Mouse (Mus musculus) heart, embryonic 12.5 days (tissue): ENCODE results near the gene 5031439G07Rik. TPM values are rescaled to one million over a fixed set of nuclear protein-coding genes. Genes with fewer than 3 reads are reported as not detected.
"Not testable (repeated sequence)": the region's sequence is repeated elsewhere in the genome, so short reads cannot be mapped to it uniquely, and the experiment has no call there.

Source experiments
- ATAC-seq: fragments of 200-750 bp; cut with Nextera tagmentation; 2 replicates; pipeline ENCODE4 v1.8.0; 2017; ENCODE audit warnings: moderate TSS enrichment, moderate library complexity; ENCODE audit not compliant: insufficient number of reproducible peaks, low FRiP score
- H3K27ac ChIP-seq: fragments of 300-500 bp; sonication (generic); 2 replicates; pipeline ENCODE4 v1.5.1; 2016; ENCODE audit warnings: mild to moderate bottlenecking, moderate library complexity; ENCODE audit not compliant: poor library complexity, severe bottlenecking
- H3K27me3 ChIP-seq: fragments of 300-500 bp; sonication (generic); replicated peaks from 2 replicates; pipeline ENCODE4 v1.6.1; 2016; ENCODE audit warnings: mild to moderate bottlenecking, moderate library complexity
- H3K36me3 ChIP-seq: fragments of 300-500 bp; sonication (generic); 2 replicates; pipeline ENCODE4 v1.6.1; 2016; ENCODE audit warnings: mild to moderate bottlenecking, moderate library complexity
- H3K4me1 ChIP-seq: fragments of 300-500 bp; sonication (generic); replicated peaks from 2 replicates; pipeline ENCODE4 v1.6.1; 2016; ENCODE audit warnings: mild to moderate bottlenecking
- H3K4me2 ChIP-seq: fragments of 300-500 bp; sonication (generic); 2 replicates; pipeline ENCODE4 v1.6.1; 2016; ENCODE audit warnings: mild to moderate bottlenecking, moderate library complexity
- H3K4me3 ChIP-seq: fragments of 300-500 bp; sonication (generic); 2 replicates; pipeline ENCODE4 v1.5.1; 2016; ENCODE audit warnings: mild to moderate bottlenecking
- H3K9ac ChIP-seq: fragments of 300-500 bp; sonication (generic); 2 replicates; pipeline ENCODE4 v1.6.1; 2016; ENCODE audit warnings: mild to moderate bottlenecking, moderate library complexity
- H3K9me3 ChIP-seq: fragments of 300-500 bp; sonication (generic); replicated peaks from 2 replicates; pipeline ENCODE4 v1.6.1; 2016; ENCODE audit warnings: mild to moderate bottlenecking, moderate library complexity
- WGBS: fragments of 180-500 bp; shearing (Covaris S2); methylation state at CpG from one replicate; pipeline ENCODE4 v1.1.7; 2016; 5-methylcytosine and 5-hydroxymethylcytosine counted together
- microRNA-seq: library from miRNA; unstranded; fragments of <30 nt; microRNA quantifications from one replicate; pipeline ENCODE4, GENCODE M21; 2017
- polyA plus RNA-seq: library from polyadenylated mRNA; unstranded; fragments of >200 nt; fragmentation: Nextera tagmentation; extraction: Ambion mirVana; gene quantifications from 2 replicates; pipeline ENCODE4 v1.2.1, GENCODE M21; 2016

Gene 5031439G07Rik
- polyA plus RNA-seq, 1 experiment from 2014 or later = 4.3 TPM

DNA sequence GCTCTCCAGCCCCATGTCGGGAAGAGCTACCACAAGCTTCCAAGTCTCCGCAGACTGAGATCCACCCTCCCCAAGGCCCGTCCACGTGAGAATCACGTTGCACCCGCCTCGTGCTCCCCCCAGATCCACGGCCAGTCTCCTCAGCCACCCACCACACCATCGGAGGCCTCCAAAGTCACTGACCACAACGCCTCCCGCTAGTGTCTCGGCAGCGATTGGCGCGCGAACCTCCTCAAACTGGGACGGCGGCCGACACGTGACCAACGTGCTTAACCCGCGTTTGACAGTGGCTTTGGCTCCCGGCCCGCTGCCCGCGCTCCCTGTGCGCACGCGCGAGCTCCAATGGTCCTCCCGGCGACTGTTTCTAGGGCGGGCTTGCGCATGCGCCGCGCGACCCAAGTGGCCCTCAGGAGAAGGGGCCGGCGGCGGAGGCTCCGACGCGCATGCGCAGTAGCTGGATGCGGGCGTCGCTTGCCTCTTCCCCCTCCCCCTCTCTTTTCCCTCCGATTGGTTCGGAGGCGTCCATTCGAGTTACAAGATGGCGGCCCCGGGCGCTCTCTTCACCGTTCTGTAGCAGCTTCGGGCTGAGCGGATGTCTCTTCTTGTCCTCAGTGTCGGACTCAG lies 65.4 kb downstream of the 5031439G07Rik start, which contains the start of gene Nup50:
TSS of gene Nup50 (plus strand) at position 528 of the 624 bp plus-strand sequence.
- H3K9ac ChIP-seq = peak within 1 kb of the TSS; percentile 99
- H3K27ac ChIP-seq = peak within 1 kb of the TSS; percentile 93
- under 1% methylated on average over 60 of the region's 60 CpGs for WGBS
- peaks cover 21% of the 10 kb centered on the region for H3K4me1 ChIP-seq
- H3K36me3 ChIP-seq = peaks cover 8% of the 10 kb centered on the region
- ATAC-seq = peak; percentile 93
- no peaks in the 10 kb centered on the region for H3K27me3 ChIP-seq
- H3K9me3 ChIP-seq = no peaks in the 10 kb centered on the region
- H3K4me3 ChIP-seq = peak within 1 kb of the TSS; percentile 96
- peak within 1 kb of the TSS; percentile 81 for H3K4me2 ChIP-seq

DNA sequence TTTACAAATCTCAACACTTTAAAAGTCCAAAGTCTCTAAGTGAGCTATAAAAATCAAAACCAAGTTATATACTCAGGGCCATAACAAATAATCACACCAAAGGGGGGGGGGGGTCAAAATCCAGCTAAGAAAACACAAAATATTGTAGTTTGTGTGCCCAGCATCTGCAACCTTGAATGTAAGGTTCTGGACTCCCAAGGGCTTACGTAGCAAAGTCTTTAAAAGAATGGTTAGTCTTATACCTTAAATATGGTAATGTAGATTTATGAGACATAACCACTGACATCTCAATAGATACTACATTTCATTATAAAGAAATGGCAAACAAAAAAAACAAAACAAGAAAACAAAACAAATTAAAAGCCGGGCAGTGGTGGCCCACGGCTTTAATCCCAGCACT lies 68.4 kb downstream of the 5031439G07Rik start, which contains the start of gene Gm29666:
TSS of gene Gm29666 (minus strand) at position 101 of the 400 bp plus-strand sequence.
- Histone ChIP-seq H3K36me3 (no peaks in the 10 kb centered on the region; the same call in 1 of the 2 replicates), H3K4me2 (no peak within 1 kb of the TSS), H3K27ac (no peak within 1 kb of the TSS), H3K4me1 (peaks cover 11% of the 10 kb centered on the region), H3K9ac (no peak within 1 kb of the TSS), H3K9me3 (no peaks in the 10 kb centered on the region), H3K4me3 (no peak within 1 kb of the TSS), H3K27me3 (no peaks in the 10 kb centered on the region)
- 96% methylated on average over 3 of the region's 3 CpGs for WGBS
- no peak for ATAC-seq

DNA sequence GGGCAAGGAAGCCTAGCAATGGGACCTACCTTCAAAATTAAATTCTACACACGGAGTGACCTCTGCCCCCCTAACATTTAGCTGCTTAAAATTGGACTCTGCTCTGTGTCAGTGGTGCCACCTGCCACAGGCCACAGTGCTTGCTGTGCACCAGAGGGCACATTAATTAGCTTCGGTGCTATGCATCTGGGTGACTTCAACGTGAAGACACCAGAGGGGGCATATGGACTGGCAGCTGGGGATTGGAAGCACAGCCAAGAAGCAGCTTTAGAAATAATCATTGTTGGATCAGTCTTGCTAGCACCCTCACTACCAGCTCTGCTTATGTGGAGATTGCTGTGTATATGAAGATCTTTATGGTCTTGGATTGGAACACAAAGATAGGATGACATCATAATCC lies 75.2 kb downstream of the 5031439G07Rik start:
- H3K4me3 ChIP-seq = no peak overlapping the region
- peaks cover 11% of the 10 kb centered on the region for H3K9me3 ChIP-seq
- no peak for ATAC-seq
- H3K36me3 ChIP-seq = peaks cover 3% of the 10 kb centered on the region; the same call in 1 of the 2 replicates
- no peak overlapping the region for H3K4me2 ChIP-seq
- H3K27me3 ChIP-seq = no peaks in the 10 kb centered on the region
- H3K27ac ChIP-seq = no peak overlapping the region
- no peak overlapping the region for H3K9ac ChIP-seq
- H3K4me1 ChIP-seq = no peaks in the 10 kb centered on the region
- 82% methylated on average over 3 of the region's 3 CpGs for WGBS

DNA sequence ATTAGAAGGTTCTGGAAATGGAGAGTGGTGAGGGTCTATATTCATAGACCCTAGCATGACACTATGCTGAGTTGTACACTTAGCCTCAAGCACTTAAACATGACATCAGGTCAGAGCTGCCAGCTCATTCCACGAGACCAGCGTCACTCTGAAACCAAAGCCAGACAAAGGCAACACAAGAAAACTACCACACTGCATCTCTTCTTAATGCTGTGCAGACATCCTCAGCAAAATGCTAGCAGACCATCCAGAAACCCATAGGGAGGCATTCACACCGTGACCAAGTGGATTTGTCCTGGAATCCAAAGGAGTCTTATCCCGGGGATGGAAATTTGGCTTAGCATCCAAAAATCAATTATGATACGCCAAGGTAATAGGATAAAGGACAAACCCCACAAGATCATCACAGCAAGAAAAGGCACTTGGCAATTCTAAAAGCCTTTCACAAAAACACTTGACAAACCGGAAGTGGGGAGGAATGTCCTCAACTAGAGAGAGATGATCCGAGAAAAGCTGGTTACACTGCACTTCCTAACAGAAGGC lies 84.4 kb downstream of the 5031439G07Rik start:
- Histone ChIP-seq H3K27me3 (no peaks in the 10 kb centered on the region), H3K36me3 (no peaks in the 10 kb centered on the region), H3K4me1 (no peaks in the 10 kb centered on the region), H3K9ac (no peak overlapping the region), H3K27ac (no peak overlapping the region), H3K9me3 (no peaks in the 10 kb centered on the region), H3K4me2 (no peak overlapping the region), H3K4me3 (no peak overlapping the region)
- WGBS = 68% methylated on average over 7 of the region's 7 CpGs
- no peak for ATAC-seq

DNA sequence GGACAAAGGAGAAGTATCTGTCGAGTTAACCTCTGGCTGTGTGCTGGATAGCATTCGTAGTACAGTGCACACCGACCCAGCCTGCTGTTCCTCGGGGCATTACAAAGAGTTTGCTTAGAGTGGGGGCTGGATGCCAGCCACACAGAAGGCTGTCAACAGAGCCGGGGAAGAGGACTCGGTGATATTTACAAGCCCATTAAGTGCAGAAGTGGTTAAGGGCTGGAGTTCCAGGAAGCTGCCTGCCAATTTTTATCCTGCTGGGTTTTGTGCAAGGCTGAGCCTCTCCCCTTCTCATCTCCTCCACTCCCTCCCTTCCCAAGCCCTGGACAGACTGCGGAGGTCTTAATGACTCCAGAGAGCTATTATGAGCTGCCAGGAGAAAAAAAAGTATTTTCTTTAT lies 90.3 kb downstream of the 5031439G07Rik start:
- H3K4me3 ChIP-seq = no peak overlapping the region
- no peaks in the 10 kb centered on the region for H3K9me3 ChIP-seq
- 18% methylated on average over 7 of the region's 7 CpGs for WGBS
- no peaks in the 10 kb centered on the region for H3K36me3 ChIP-seq
- H3K9ac ChIP-seq = no peak overlapping the region
- no peak overlapping the region for H3K27ac ChIP-seq
- peak overlapping the region; percentile 9; the same call in 1 of the 2 replicates for H3K4me2 ChIP-seq
- H3K4me1 ChIP-seq = peaks cover 10% of the 10 kb centered on the region
- no peak for ATAC-seq
- no peaks in the 10 kb centered on the region for H3K27me3 ChIP-seq

DNA sequence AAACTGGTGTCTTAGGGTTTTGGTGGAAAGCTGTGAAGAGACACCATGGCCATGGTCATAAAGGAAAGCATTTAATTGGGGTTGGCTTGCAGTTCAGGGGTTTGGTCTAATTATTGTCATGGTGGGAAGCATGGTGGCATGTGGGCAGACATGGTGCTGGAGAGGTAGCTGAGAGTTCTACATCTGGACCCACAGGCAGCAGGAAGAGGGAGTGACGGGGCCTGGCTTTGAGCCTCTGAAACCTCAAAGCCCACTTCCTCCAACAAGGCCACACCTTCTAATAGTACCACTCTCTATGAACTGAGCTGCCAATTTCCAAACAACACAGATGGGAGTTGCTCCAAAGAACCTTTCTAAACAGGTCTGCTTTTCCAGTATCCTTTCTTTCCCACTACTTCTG lies 91.7 kb downstream of the 5031439G07Rik start:
- H3K9me3 ChIP-seq = no peaks in the 10 kb centered on the region
- no peaks in the 10 kb centered on the region for H3K27me3 ChIP-seq
- H3K4me1 ChIP-seq = peaks cover 10% of the 10 kb centered on the region
- no peak overlapping the region for H3K27ac ChIP-seq
- H3K36me3 ChIP-seq = no peaks in the 10 kb centered on the region
- ATAC-seq = no peak
- H3K9ac ChIP-seq = no peak overlapping the region
- no peak overlapping the region for H3K4me2 ChIP-seq
- WGBS = 63% methylated on average over 1 of the region's 1 CpGs
- H3K4me3 ChIP-seq = no peak overlapping the region

DNA sequence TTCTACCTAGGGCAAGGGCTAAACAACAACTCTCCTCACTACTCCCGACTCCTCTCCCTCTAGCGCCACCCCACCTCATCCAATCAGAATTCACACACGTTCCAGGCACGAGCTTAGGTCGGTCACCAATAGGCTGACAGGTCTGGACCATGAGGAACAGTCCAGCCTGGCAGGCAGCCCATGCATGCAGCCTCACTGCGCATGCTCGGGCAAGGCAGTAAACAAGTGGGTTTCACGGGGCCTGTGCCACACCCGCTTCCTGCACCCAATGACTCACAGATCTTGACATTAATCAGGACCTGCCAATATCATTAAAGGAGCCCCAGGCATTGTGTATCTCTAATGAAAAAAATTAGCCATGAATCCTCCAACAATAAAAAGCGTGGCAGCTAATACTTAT lies 92.1 kb downstream of the 5031439G07Rik start:
- H3K4me3 ChIP-seq, H3K9me3 ChIP-seq, H3K27me3 ChIP-seq, H3K36me3 ChIP-seq, H3K27ac ChIP-seq, H3K4me2 ChIP-seq, ATAC-seq, H3K9ac ChIP-seq: not testable (repeated sequence)
- WGBS = 68% methylated on average over 10 of the region's 10 CpGs
- peaks cover 10% of the 10 kb centered on the region for H3K4me1 ChIP-seq

Small RNA genes lying within 50 kb of the gene (microRNA-seq; reads per million reads assigned to microRNA genes)
- 16.7 reads per million, percentile 30 among the genes with 10 or more reads in this experiment for gene Mir1249

Other genes with a start within 250 kb of the 5031439G07Rik start
- 0.22 and 0.36 TPM in 2 replicates for gene Phf21b, start 132.5 kb downstream of the 5031439G07Rik start, polyA plus RNA-seq
- gene Gm29666, start 68.5 kb downstream of the 5031439G07Rik start, polyA plus RNA-seq = 0.35 and 0.43 TPM in 2 replicates
- 31.2 and 32.3 TPM in 2 replicates for gene Nup50, start 65.1 kb downstream of the 5031439G07Rik start, polyA plus RNA-seq
- gene Upk3a, start 28.6 kb upstream of the 5031439G07Rik start, polyA plus RNA-seq = not detected in 2 replicates
- gene Fam118a, start 40.4 kb upstream of the 5031439G07Rik start, polyA plus RNA-seq = 17.6 and 18.8 TPM in 2 replicates
- gene Smc1b, start 143.4 kb upstream of the 5031439G07Rik start, polyA plus RNA-seq = 0.09 and 0.13 TPM in 2 replicates
- 0.13 TPM in 1 of 2 replicates, not detected in the other for gene Ribc2, start 143.5 kb upstream of the 5031439G07Rik start, polyA plus RNA-seq
- 142 and 145 TPM in 2 replicates for gene Fbln1, start 217.4 kb upstream of the 5031439G07Rik start, polyA plus RNA-seq